Mouse (Mus musculus) forebrain, embryonic 14.5 days (tissue): ENCODE data around the gene Fads2. TPM values are rescaled to one million over a fixed set of nuclear protein-coding genes. Genes with fewer than 3 reads are reported as not detected.
A peak's percentile ranks its signal among the peaks of the same experiment; 100 is the strongest.

Experiments used
- ATAC-seq: fragments of 200-750 bp; cut with Nextera tagmentation; 2 replicates; pipeline ENCODE4 v1.8.0; 2017; ENCODE audit warnings: mild to moderate bottlenecking, moderate library complexity
- DNase-seq: peaks from one replicate; pipeline ENCODE4 v3.0.0-alpha.2; 2015; ENCODE audit warnings: low spot score
- H3K27ac ChIP-seq: fragments of 300-500 bp; sonication (generic); 2 replicates; pipeline ENCODE4 v1.5.1; 2014; ENCODE audit warnings: low read depth, mild to moderate bottlenecking, control low read depth, low read length, moderate library complexity
- H3K27me3 ChIP-seq: fragments of 300-500 bp; sonication (generic); replicated peaks from 2 replicates; pipeline ENCODE4 v1.6.1; 2014; ENCODE audit warnings: low read length, control low read depth, mixed read lengths; ENCODE audit not compliant: control insufficient read depth, insufficient read depth
- H3K36me3 ChIP-seq: fragments of 300-500 bp; sonication (generic); 2 replicates; pipeline ENCODE4 v1.6.1; 2014; ENCODE audit warnings: low read length, control low read depth; ENCODE audit not compliant: control insufficient read depth, insufficient read depth
- H3K4me1 ChIP-seq: fragments of 300-500 bp; sonication (generic); 2 replicates; pipeline ENCODE4 v1.6.1; 2014; ENCODE audit warnings: antibody characterized with exemption, low read length, control low read depth; ENCODE audit not compliant: control insufficient read depth, insufficient read depth
- H3K4me2 ChIP-seq: fragments of 300-500 bp; sonication (generic); 2 replicates; pipeline ENCODE4 v1.6.1; 2014; ENCODE audit warnings: mild to moderate bottlenecking, control low read depth, low read length
- H3K4me3 ChIP-seq: fragments of 300-500 bp; sonication (generic); 2 replicates; pipeline ENCODE4 v1.5.1; 2014; ENCODE audit warnings: low read depth, low read length, control low read depth
- H3K9ac ChIP-seq: fragments of 300-500 bp; sonication (generic); 2 replicates; pipeline ENCODE4 v1.6.1; 2014; ENCODE audit warnings: mild to moderate bottlenecking, low read length, control low read depth, moderate library complexity
- H3K9me3 ChIP-seq: fragments of 300-500 bp; sonication (generic); replicated peaks from 2 replicates; pipeline ENCODE4 v1.6.1; 2016; ENCODE audit warnings: low read length, control low read depth, mixed read lengths; ENCODE audit not compliant: control insufficient read depth
- WGBS: fragments of 180-500 bp; shearing (Covaris S2); extraction: QIAGEN DNeasy Blood & Tissue Kit; methylation state at CpG from one replicate; pipeline ENCODE4 v1.1.7; 2014; 5-methylcytosine and 5-hydroxymethylcytosine counted together
- polyA plus RNA-seq: library from polyadenylated mRNA; unstranded; fragments of >200 nt; fragmentation: Nextera tagmentation; extraction: Ambion mirVana; gene quantifications from 2 replicates; pipeline ENCODE4 v1.2.1, GENCODE M21; 2014

Fads2 gene
- polyA plus RNA-seq, 1 experiment from 2014 or later = 71.1 TPM

- WGBS = 93% methylated on average over 8 of the region's 8 CpGs
- H3K36me3 ChIP-seq = peaks cover 98% of the 10 kb centered on the region
- peaks cover 3% of the 10 kb centered on the region for H3K4me1 ChIP-seq
- H3K9me3 ChIP-seq = no peaks in the 10 kb centered on the region
- H3K4me2 ChIP-seq = no peak overlapping the region
- 0 out of 2 replicates have a peak overlapping the region, but pooled peaks have one; percentile 13 for H3K9ac ChIP-seq
- DNase-seq = no peak
- no peaks in the 10 kb centered on the region for H3K27me3 ChIP-seq
- peak overlapping the region; percentile 21; the same call in 1 of the 2 replicates for H3K27ac ChIP-seq
- ATAC-seq = no peak
- H3K4me3 ChIP-seq = no peak overlapping the region
These were observed 31.2 kb downstream of the Fads2 start for GRCm38 (mm10) chr19:10070186-10070980.

- no peak overlapping the region for H3K4me2 ChIP-seq
- H3K4me1 ChIP-seq = peaks cover 3% of the 10 kb centered on the region
- H3K9ac ChIP-seq = no peak overlapping the region
- H3K9me3 ChIP-seq = no peaks in the 10 kb centered on the region
- ATAC-seq = peak; percentile 27
- DNase-seq = peak; percentile 82
- H3K27ac ChIP-seq = no peak overlapping the region
- no peaks in the 10 kb centered on the region for H3K27me3 ChIP-seq
- H3K36me3 ChIP-seq = peaks cover 98% of the 10 kb centered on the region
- 27% methylated on average over 7 of the region's 7 CpGs for WGBS
- H3K4me3 ChIP-seq = no peak overlapping the region
These were observed 33.8 kb downstream of the Fads2 start for GRCm38 (mm10) chr19:10067701-10068100.

GRCm38 (mm10) chr19:10066502-10066901, 35.0 kb downstream of the Fads2 start:
- Histone ChIP-seq H3K36me3 (peaks cover 98% of the 10 kb centered on the region), H3K27ac (no peak overlapping the region)

GRCm38 (mm10) chr19:10066189-10066500, 35.4 kb downstream of the Fads2 start:
- no peak for DNase-seq
- 95% methylated on average over 4 of the region's 4 CpGs for WGBS

More at GRCm38 (mm10) chr19:10066502-10066901, 35.0 kb downstream of the Fads2 start:
- ATAC-seq = no peak
- H3K9ac ChIP-seq = no peak overlapping the region
- H3K9me3 ChIP-seq = no peaks in the 10 kb centered on the region
- no peak overlapping the region for H3K4me2 ChIP-seq
- peaks cover 3% of the 10 kb centered on the region for H3K4me1 ChIP-seq
- no peaks in the 10 kb centered on the region for H3K27me3 ChIP-seq
- no peak for DNase-seq
- no peak overlapping the region for H3K4me3 ChIP-seq
- 96% methylated on average over 3 of the region's 3 CpGs for WGBS

GRCm38 (mm10) chr19:10065465-10066188, 35.9 kb downstream of the Fads2 start:
- 92% methylated on average over 5 of the region's 5 CpGs for WGBS
- Histone ChIP-seq H3K9me3 (no peaks in the 10 kb centered on the region), H3K27me3 (no peaks in the 10 kb centered on the region), H3K9ac (no peak overlapping the region), H3K27ac (no peak overlapping the region), H3K4me1 (peaks cover 3% of the 10 kb centered on the region; the same call in 1 of the 2 replicates), H3K4me3 (no peak overlapping the region), H3K4me2 (no peak overlapping the region), H3K36me3 (peaks cover 100% of the 10 kb centered on the region)
- DNase-seq = no peak
- no peak for ATAC-seq

More at GRCm38 (mm10) chr19:10066189-10066500, 35.4 kb downstream of the Fads2 start:
- Histone ChIP-seq H3K9me3 (no peaks in the 10 kb centered on the region), H3K27me3 (no peaks in the 10 kb centered on the region), H3K4me1 (peaks cover 3% of the 10 kb centered on the region; the same call in 1 of the 2 replicates), H3K4me2 (no peak overlapping the region), H3K9ac (no peak overlapping the region), H3K4me3 (no peak overlapping the region), H3K27ac (no peak overlapping the region), H3K36me3 (peaks cover 98% of the 10 kb centered on the region)
- no peak for ATAC-seq

GRCm38 (mm10) chr19:10064173-10065012, 37.2 kb downstream of the Fads2 start:
- Histone ChIP-seq H3K9ac (no peak overlapping the region), H3K27ac (0 out of 2 replicates have a peak overlapping the region, but pooled peaks have one; percentile 1), H3K36me3 (peaks cover 91% of the 10 kb centered on the region), H3K4me2 (no peak overlapping the region), H3K9me3 (no peaks in the 10 kb centered on the region), H3K4me1 (peaks cover 3% of the 10 kb centered on the region; the same call in 1 of the 2 replicates), H3K27me3 (no peaks in the 10 kb centered on the region), H3K4me3 (no peak overlapping the region)
- ATAC-seq (no peak), DNase-seq (no peak)
- 67% methylated on average over 10 of the region's 10 CpGs for WGBS

GRCm38 (mm10) chr19:10062862-10063261, 38.7 kb downstream of the Fads2 start:
- Histone ChIP-seq H3K9ac (no peak overlapping the region), H3K4me1 (no peaks in the 10 kb centered on the region), H3K27ac (no peak overlapping the region), H3K9me3 (no peaks in the 10 kb centered on the region), H3K27me3 (no peaks in the 10 kb centered on the region), H3K36me3 (peaks cover 76% of the 10 kb centered on the region), H3K4me3 (no peak overlapping the region), H3K4me2 (no peak overlapping the region)
- no peak for DNase-seq
- 98% methylated on average over 5 of the region's 5 CpGs for WGBS
- no peak for ATAC-seq

GRCm38 (mm10) chr19:10062292-10062691, 39.3 kb downstream of the Fads2 start:
- no peak overlapping the region for H3K4me2 ChIP-seq
- peaks cover 70% of the 10 kb centered on the region for H3K36me3 ChIP-seq
- no peak overlapping the region for H3K9ac ChIP-seq
- H3K27ac ChIP-seq = no peak overlapping the region
- no peak overlapping the region for H3K4me3 ChIP-seq
- ATAC-seq (no peak), DNase-seq (no peak)
- H3K9me3 ChIP-seq = no peaks in the 10 kb centered on the region
- WGBS = 92% methylated on average over 8 of the region's 8 CpGs
- no peaks in the 10 kb centered on the region for H3K4me1 ChIP-seq
- no peaks in the 10 kb centered on the region for H3K27me3 ChIP-seq
